Mouse (Mus musculus) thymus, postnatal 4 days (tissue): ENCODE data around the gene Gm42742.
A peak's percentile ranks its signal among the peaks of the same experiment; 100 is the strongest.

Source experiments
- DNase-seq: peaks from one replicate; pipeline ENCODE4 v3.0.0; 2021

Gm42742 gene

GRCm38 (mm10) chr7:127020901-127021562 is at the start of gene Gm42742, which contains the start of gene Prrt2:
Gm42742 (minus strand) TSS chr7:127021097.
Prrt2 (minus strand) TSS chr7:127021211.
- DNase-seq: peak; percentile 78

GRCm38 (mm10) chr7:127066317-127066716 is 45.4 kb upstream of the Gm42742 start:
- DNase-seq: no peak

GRCm38 (mm10) chr7:127065538-127065937 is 44.6 kb upstream of the Gm42742 start:
- no peak for DNase-seq

GRCm38 (mm10) chr7:127055026-127055585 is 34.2 kb upstream of the Gm42742 start:
- peak; percentile 51 for DNase-seq

GRCm38 (mm10) chr7:127041851-127042672 is 21.2 kb upstream of the Gm42742 start, which contains the start of gene Kif22:
Kif22 (minus strand) TSS chr7:127042471.
- DNase-seq: peak; percentile 91

GRCm38 (mm10) chr7:127031244-127031643 is 10.3 kb upstream of the Gm42742 start:
- no peak for DNase-seq

- no peak for DNase-seq
These were observed 9.3 kb upstream of the Gm42742 start for GRCm38 (mm10) chr7:127030172-127030571.

- no peak for DNase-seq
These were observed 7.0 kb upstream of the Gm42742 start for GRCm38 (mm10) chr7:127027885-127028284.

- peak; percentile 99 for DNase-seq
These were observed 6.3 kb upstream of the Gm42742 start, which contains the start of gene Maz for GRCm38 (mm10) chr7:127026984-127027726. Maz (minus strand) TSS chr7:127027037.

GRCm38 (mm10) chr7:127026616-127026983 is 5.7 kb upstream of the Gm42742 start:
- peak; percentile 94 for DNase-seq

GRCm38 (mm10) chr7:127026161-127026600 is 5.3 kb upstream of the Gm42742 start:
- DNase-seq: peak; percentile 86

- peak; percentile 79 for DNase-seq
These were observed 4.8 kb upstream of the Gm42742 start for GRCm38 (mm10) chr7:127025556-127026160.

- DNase-seq: peak; percentile 87
These were observed 4.1 kb upstream of the Gm42742 start for GRCm38 (mm10) chr7:127024755-127025555.

GRCm38 (mm10) chr7:127023896-127024690 is 3.2 kb upstream of the Gm42742 start:
- peak; percentile 71 for DNase-seq

- peak; percentile 54 for DNase-seq
These were observed 2.4 kb upstream of the Gm42742 start for GRCm38 (mm10) chr7:127023272-127023691.

- DNase-seq: peak; percentile 59
These were observed 1.8 kb upstream of the Gm42742 start for GRCm38 (mm10) chr7:127022528-127023271.

- DNase-seq: peak; percentile 37
These were observed 948 bp upstream of the Gm42742 start for GRCm38 (mm10) chr7:127021563-127022527.

- no peak for DNase-seq
These were observed 406 bp downstream of the Gm42742 start for GRCm38 (mm10) chr7:127020491-127020890.
